Mouse (Mus musculus): ENCODE data around the gene Gstt3. TPM values are rescaled to one million over a fixed set of nuclear protein-coding genes. Genes with fewer than 3 reads are reported as not detected.

Gene Gstt3
- 29.7 and 43.4 TPM in 2 replicates for polyA plus RNA-seq (2014; fragmentation: Nextera tagmentation; extraction: Ambion mirVana)

GRCm38 (mm10) chr10:75780769-75781578 is at the start of gene Gstt3, which contains the start of gene Gm20441:
Gstt3 (minus strand) TSS chr10:75781414.
Gm20441 (minus strand) TSS chr10:75780954.
- no peaks in the 10 kb centered on the region for H3K36me3 ChIP-seq (ENCODE audit: control insufficient read depth, insufficient read depth, low read length)
- peak within 1 kb of the TSS; percentile 54 for H3K4me3 ChIP-seq (ENCODE audit: low read length)
- peak within 1 kb of the TSS; percentile 62 for H3K9ac ChIP-seq (ENCODE audit: low read depth, low read length)
- ATAC-seq (ENCODE audit: low FRiP score, low TSS enrichment): peak; percentile 78
- 1% methylated on average over 28 of the region's 28 CpGs for WGBS
- no peaks in the 10 kb centered on the region for H3K9me3 ChIP-seq (ENCODE audit: control insufficient read depth, low read length)
- peak within 1 kb of the TSS; percentile 92 for H3K4me2 ChIP-seq (replicated peaks; ENCODE audit: low read depth, low read length)
- no peaks in the 10 kb centered on the region; the same call in 1 of the 2 replicates for H3K4me1 ChIP-seq (ENCODE audit: control insufficient read depth, insufficient read depth, low read length)
- peak within 1 kb of the TSS; percentile 80 for H3K27ac ChIP-seq (ENCODE audit: low read depth, low read length)
- no peaks in the 10 kb centered on the region for H3K27me3 ChIP-seq (ENCODE audit: control insufficient read depth, insufficient read depth, low read length)

- Histone ChIP-seq H3K27ac (ENCODE audit: low read depth, low read length) (no peak overlapping the region), H3K27me3 (ENCODE audit: control insufficient read depth, insufficient read depth, low read length) (no peaks in the 10 kb centered on the region), H3K9ac (ENCODE audit: low read depth, low read length) (no peak overlapping the region), H3K4me3 (ENCODE audit: low read length) (no peak overlapping the region), H3K9me3 (ENCODE audit: control insufficient read depth, low read length) (no peaks in the 10 kb centered on the region), H3K4me1 (ENCODE audit: control insufficient read depth, insufficient read depth, low read length) (peaks cover 5% of the 10 kb centered on the region; the same call in 1 of the 2 replicates), H3K36me3 (ENCODE audit: control insufficient read depth, insufficient read depth, low read length) (no peaks in the 10 kb centered on the region), H3K4me2 (replicated peaks; ENCODE audit: low read depth, low read length) (no peak overlapping the region)
- 93% methylated on average over 2 of the region's 2 CpGs for WGBS
- ATAC-seq (ENCODE audit: low FRiP score, low TSS enrichment): no peak
Measured at GRCm38 (mm10) chr10:75830275-75830670, 49.1 kb upstream of the Gstt3 start.

GRCm38 (mm10) chr10:75829529-75830274 is 48.5 kb upstream of the Gstt3 start:
- Histone ChIP-seq H3K27ac (ENCODE audit: low read depth, low read length) (no peak overlapping the region), H3K9ac (ENCODE audit: low read depth, low read length) (no peak overlapping the region), H3K9me3 (ENCODE audit: control insufficient read depth, low read length) (no peaks in the 10 kb centered on the region), H3K4me3 (ENCODE audit: low read length) (no peak overlapping the region), H3K4me1 (ENCODE audit: control insufficient read depth, insufficient read depth, low read length) (peaks cover 5% of the 10 kb centered on the region; the same call in 1 of the 2 replicates), H3K36me3 (ENCODE audit: control insufficient read depth, insufficient read depth, low read length) (no peaks in the 10 kb centered on the region), H3K4me2 (replicated peaks; ENCODE audit: low read depth, low read length) (no peak overlapping the region), H3K27me3 (ENCODE audit: control insufficient read depth, insufficient read depth, low read length) (no peaks in the 10 kb centered on the region)
- WGBS: 83% methylated on average over 2 of the region's 2 CpGs
- no peak for ATAC-seq (ENCODE audit: low FRiP score, low TSS enrichment)

- H3K36me3 ChIP-seq (ENCODE audit: control insufficient read depth, insufficient read depth, low read length): no peaks in the 10 kb centered on the region
- no peaks in the 10 kb centered on the region for H3K9me3 ChIP-seq (ENCODE audit: control insufficient read depth, low read length)
- no peak overlapping the region for H3K4me2 ChIP-seq (replicated peaks; ENCODE audit: low read depth, low read length)
- no peaks in the 10 kb centered on the region for H3K27me3 ChIP-seq (ENCODE audit: control insufficient read depth, insufficient read depth, low read length)
- no peak overlapping the region for H3K9ac ChIP-seq (ENCODE audit: low read depth, low read length)
- no peak overlapping the region for H3K4me3 ChIP-seq (ENCODE audit: low read length)
- ATAC-seq (ENCODE audit: low FRiP score, low TSS enrichment): no peak
- peaks cover 3% of the 10 kb centered on the region; the same call in 1 of the 2 replicates for H3K4me1 ChIP-seq (ENCODE audit: control insufficient read depth, insufficient read depth, low read length)
- H3K27ac ChIP-seq (ENCODE audit: low read depth, low read length): no peak overlapping the region
Measured at GRCm38 (mm10) chr10:75828500-75828931, 47.3 kb upstream of the Gstt3 start.

- no peak for ATAC-seq (ENCODE audit: low FRiP score, low TSS enrichment)
Measured at GRCm38 (mm10) chr10:75827668-75828360, 46.6 kb upstream of the Gstt3 start.

GRCm38 (mm10) chr10:75824530-75824929 is 43.3 kb upstream of the Gstt3 start:
- Histone ChIP-seq H3K9me3 (ENCODE audit: control insufficient read depth, low read length) (peaks cover 4% of the 10 kb centered on the region; the same call in 1 of the 2 replicates), H3K27me3 (ENCODE audit: control insufficient read depth, insufficient read depth, low read length) (no peaks in the 10 kb centered on the region), H3K27ac (ENCODE audit: low read depth, low read length) (no peak overlapping the region), H3K9ac (ENCODE audit: low read depth, low read length) (no peak overlapping the region), H3K4me1 (ENCODE audit: control insufficient read depth, insufficient read depth, low read length) (no peaks in the 10 kb centered on the region), H3K4me2 (replicated peaks; ENCODE audit: low read depth, low read length) (no peak overlapping the region), H3K36me3 (ENCODE audit: control insufficient read depth, insufficient read depth, low read length) (no peaks in the 10 kb centered on the region), H3K4me3 (ENCODE audit: low read length) (no peak overlapping the region)
- 89% methylated on average over 4 of the region's 4 CpGs for WGBS
- ATAC-seq (ENCODE audit: low FRiP score, low TSS enrichment): no peak

More at GRCm38 (mm10) chr10:75827668-75828360, 46.6 kb upstream of the Gstt3 start:
- Histone ChIP-seq H3K9ac (ENCODE audit: low read depth, low read length) (no peak overlapping the region), H3K36me3 (ENCODE audit: control insufficient read depth, insufficient read depth, low read length) (no peaks in the 10 kb centered on the region), H3K27me3 (ENCODE audit: control insufficient read depth, insufficient read depth, low read length) (no peaks in the 10 kb centered on the region), H3K9me3 (ENCODE audit: control insufficient read depth, low read length) (peaks cover 4% of the 10 kb centered on the region; the same call in 1 of the 2 replicates), H3K4me2 (replicated peaks; ENCODE audit: low read depth, low read length) (no peak overlapping the region), H3K4me1 (ENCODE audit: control insufficient read depth, insufficient read depth, low read length) (no peaks in the 10 kb centered on the region), H3K4me3 (ENCODE audit: low read length) (no peak overlapping the region), H3K27ac (ENCODE audit: low read depth, low read length) (no peak overlapping the region)
- 92% methylated on average over 4 of the region's 4 CpGs for WGBS

GRCm38 (mm10) chr10:75823782-75824181 is 42.6 kb upstream of the Gstt3 start:
- H3K9ac ChIP-seq (ENCODE audit: low read depth, low read length): no peak overlapping the region
- no peak overlapping the region for H3K4me2 ChIP-seq (replicated peaks; ENCODE audit: low read depth, low read length)
- H3K27ac ChIP-seq (ENCODE audit: low read depth, low read length): no peak overlapping the region
- H3K4me3 ChIP-seq (ENCODE audit: low read length): no peak overlapping the region
- no peaks in the 10 kb centered on the region for H3K27me3 ChIP-seq (ENCODE audit: control insufficient read depth, insufficient read depth, low read length)
- no peaks in the 10 kb centered on the region for H3K4me1 ChIP-seq (ENCODE audit: control insufficient read depth, insufficient read depth, low read length)
- WGBS: 79% methylated on average over 1 of the region's 1 CpGs
- H3K9me3 ChIP-seq (ENCODE audit: control insufficient read depth, low read length): peaks cover 4% of the 10 kb centered on the region; the same call in 1 of the 2 replicates
- no peaks in the 10 kb centered on the region for H3K36me3 ChIP-seq (ENCODE audit: control insufficient read depth, insufficient read depth, low read length)
- no peak for ATAC-seq (ENCODE audit: low FRiP score, low TSS enrichment)

GRCm38 (mm10) chr10:75822443-75822842 is 41.2 kb upstream of the Gstt3 start, which contains the start of gene Gstt4:
Gstt4 (minus strand) TSS chr10:75822543.
- Histone ChIP-seq H3K9me3 (ENCODE audit: control insufficient read depth, low read length) (peaks cover 4% of the 10 kb centered on the region; the same call in 1 of the 2 replicates), H3K4me3 (ENCODE audit: low read length) (no peak within 1 kb of the TSS), H3K36me3 (ENCODE audit: control insufficient read depth, insufficient read depth, low read length) (no peaks in the 10 kb centered on the region), H3K4me2 (replicated peaks; ENCODE audit: low read depth, low read length) (no peak within 1 kb of the TSS), H3K27ac (ENCODE audit: low read depth, low read length) (no peak within 1 kb of the TSS), H3K27me3 (ENCODE audit: control insufficient read depth, insufficient read depth, low read length) (no peaks in the 10 kb centered on the region), H3K4me1 (ENCODE audit: control insufficient read depth, insufficient read depth, low read length) (no peaks in the 10 kb centered on the region), H3K9ac (ENCODE audit: low read depth, low read length) (no peak within 1 kb of the TSS)
- WGBS: 90% methylated on average over 2 of the region's 2 CpGs
- ATAC-seq (ENCODE audit: low FRiP score, low TSS enrichment): no peak

All from kidney, embryonic 14.5 days (tissue).